Comparison of ENCODE assay signal across 16 mouse cellular contexts in genomic region chr8:110315826-110316225, GRCm38 (mm10). TPM values are rescaled to one million over a fixed set of nuclear protein-coding genes. Genes with fewer than 3 reads are reported as not detected.
"Had no signal": no experiment of that assay in that cellular context is flagged by ENCODE, and none has a peak within 500 bp of the region (broad histone marks: within the 10 kb centered on the region; RNA-seq: fewer than 3 reads in every experiment).

No protein-coding gene starts in this region.

- H3K4me2 ChIP-seq: limb, embryonic 12.5 days; stomach, embryonic 15.5 days had no signal

- H3K9me3 ChIP-seq: limb, embryonic 12.5 days; stomach, embryonic 15.5 days had no signal

- H3K27ac ChIP-seq: kidney, postnatal 0 days; layer of hippocampus, adult 2 months; limb, embryonic 12.5 days; liver, embryonic 14.5 days; stomach, embryonic 15.5 days had no signal

- H3K4me1 ChIP-seq: limb, embryonic 12.5 days; stomach, embryonic 15.5 days had no signal

- H3K27me3 ChIP-seq: limb, embryonic 12.5 days; stomach, embryonic 15.5 days had no signal

- H3K4me3 ChIP-seq: layer of hippocampus, adult 2 months; limb, embryonic 12.5 days; stomach, embryonic 15.5 days had no signal

- DNase-seq: kidney, adult 11 months; kidney, adult 9 months; kidney, postnatal 36 days; liver; lung, adult 2 months; lung, postnatal 4 days; right cerebral cortex, postnatal 14 days; thymus, adult 2 months; thymus, postnatal 36 days had no signal

- ATAC-seq: lung, postnatal 0 days had no signal

- H3K9ac ChIP-seq: limb, embryonic 12.5 days; liver, embryonic 14.5 days; stomach, embryonic 15.5 days had no signal

- H3K36me3 ChIP-seq: limb, embryonic 12.5 days; stomach, embryonic 15.5 days had no signal

RNA-seq across cellular contexts. Expression of gene Hydin, which starts 49.0 kb away (rescaled TPM):
- total RNA-seq: megakaryocyte-erythroid progenitor cell, adult 5-6 weeks had no signal
